Mouse (Mus musculus) MN1 (cell line): ENCODE results near the gene Rpn1.

ENCODE experiments used
- DNase-seq: peaks from one replicate; pipeline ENCODE4 v3.0.0-alpha.2; 2016; ENCODE audit warnings: low spot score

Rpn1 gene

DNA sequence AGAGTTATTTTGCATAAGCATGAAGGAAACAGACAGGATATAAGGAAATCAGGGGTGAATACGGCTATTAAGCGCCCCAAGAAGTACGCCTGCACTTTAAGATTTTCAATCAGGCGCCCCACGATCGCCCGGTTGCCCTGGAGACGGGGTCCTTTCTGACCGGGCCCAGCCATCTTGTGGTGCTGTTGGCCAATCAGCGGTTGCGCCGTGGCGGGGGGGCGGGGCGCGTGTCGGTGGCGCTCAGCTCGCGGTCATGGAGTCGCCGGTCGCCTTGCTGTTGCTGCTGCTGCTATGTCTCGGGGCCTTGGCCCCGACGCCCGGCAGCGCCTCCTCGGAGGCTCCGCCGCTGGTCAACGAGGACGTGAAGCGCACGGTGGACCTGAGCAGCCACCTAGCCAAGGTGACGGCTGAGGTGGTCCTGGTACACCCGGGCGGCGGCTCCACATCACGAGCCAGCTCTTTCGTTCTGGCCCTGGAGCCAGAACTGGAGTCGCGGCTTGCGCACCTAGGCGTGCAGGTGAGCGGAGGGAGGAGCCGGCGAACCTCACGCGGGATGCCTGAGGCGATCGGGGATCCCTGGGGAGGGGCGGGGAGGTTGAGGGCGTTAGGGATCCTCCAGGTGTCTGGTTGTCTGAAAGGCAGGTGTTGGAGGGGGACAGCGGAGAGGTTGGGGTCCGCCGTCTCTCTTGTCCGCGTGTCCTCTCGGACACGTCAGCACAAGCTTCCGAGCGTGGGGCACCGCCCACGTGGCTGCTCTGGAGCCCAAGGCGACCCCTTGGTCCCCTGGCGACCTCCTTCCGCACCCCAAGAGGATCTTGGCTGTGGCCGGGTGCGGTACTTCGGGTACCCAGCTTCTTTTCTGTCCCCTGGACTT lies at the start of gene Rpn1:
Gene Rpn1, plus strand, starts transcription at position 205 of the 874 bp plus-strand sequence.
- DNase-seq: peak; percentile 93

DNA sequence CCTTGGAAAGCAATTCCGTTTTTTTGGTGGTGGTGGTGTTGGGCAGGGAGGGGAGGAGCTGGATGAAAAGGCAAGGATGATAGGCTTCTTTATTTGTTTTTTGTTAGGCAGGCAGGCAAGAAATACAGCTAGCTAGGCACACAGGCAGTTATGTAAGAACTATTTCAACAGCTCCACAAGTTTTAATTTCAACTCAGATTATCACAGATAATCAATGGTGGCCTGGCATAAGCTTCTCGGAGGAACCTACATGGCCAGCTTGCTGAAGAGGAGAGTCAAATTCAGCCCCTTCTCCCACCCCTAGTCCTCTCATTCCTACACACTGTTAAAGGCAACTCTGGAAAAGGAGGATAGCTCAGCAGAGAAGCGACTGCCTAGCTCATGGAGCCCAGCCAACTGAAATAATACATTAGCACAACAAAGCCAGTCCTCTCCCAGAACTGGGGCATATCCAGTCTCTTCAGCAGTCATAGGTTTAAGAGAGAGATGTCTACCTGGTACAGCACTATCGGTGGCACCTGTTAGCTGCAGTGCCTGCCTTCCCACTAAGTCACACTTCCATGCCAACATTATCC lies 46.7 kb upstream of the Rpn1 start:
- no peak for DNase-seq

DNA sequence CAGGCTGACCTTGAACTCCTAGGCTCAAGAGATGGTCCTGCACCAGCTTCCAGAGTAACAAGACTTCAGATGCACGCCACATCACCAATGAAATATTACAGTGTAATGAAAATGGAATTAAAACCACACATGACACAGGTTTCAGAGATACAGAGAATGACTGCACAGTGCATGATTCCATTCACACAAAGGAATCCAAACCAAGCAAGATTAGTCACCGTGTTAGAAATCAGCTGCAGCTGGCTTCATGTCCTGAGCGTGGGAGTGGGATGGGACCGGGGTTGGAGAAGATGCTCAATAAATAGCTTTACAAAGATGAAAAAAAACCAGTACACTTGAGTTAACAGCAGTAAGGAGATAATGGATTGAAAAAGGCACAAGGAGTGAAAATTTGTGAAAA lies 44.9 kb upstream of the Rpn1 start:
- DNase-seq: no peak

DNA sequence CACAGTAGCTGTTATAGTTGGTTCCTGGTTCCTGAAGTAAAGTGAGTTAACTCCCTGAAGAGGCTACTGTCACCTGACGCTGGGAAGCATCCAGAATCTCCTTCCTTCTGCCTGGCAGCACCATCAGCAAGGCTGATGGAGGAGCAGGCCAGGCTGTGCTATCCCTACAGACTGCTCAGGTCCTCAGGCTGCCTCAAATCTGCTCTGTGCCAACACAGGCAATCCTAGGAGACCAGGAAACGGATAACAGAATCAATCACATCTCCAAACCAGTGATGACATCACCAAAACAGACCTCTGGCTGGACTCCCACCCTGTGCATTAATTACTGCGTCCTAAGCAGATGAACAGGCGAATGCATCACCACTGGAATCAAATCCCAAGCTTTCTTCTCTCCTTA lies 43.1 kb upstream of the Rpn1 start:
- DNase-seq: peak; percentile 79

DNA sequence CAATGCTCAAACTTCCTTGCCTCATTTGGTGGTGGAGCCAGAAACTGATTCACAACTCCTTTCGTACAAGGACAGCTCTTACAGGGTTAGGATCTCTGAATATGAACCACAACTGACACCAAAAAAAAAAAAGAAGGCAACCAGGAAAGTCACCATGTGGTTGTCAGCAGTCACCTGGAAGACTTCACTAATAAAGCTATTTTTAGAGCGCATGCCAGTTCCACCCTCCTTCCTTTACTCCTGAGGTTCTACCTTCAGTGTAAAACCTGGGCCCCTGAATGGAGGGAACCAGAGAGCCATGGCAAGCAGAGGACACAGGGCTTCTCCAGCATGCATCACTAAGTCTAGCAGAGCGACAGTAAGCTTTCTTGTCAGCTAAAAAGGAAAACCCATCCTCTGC lies 41.9 kb upstream of the Rpn1 start:
- DNase-seq: no peak

DNA sequence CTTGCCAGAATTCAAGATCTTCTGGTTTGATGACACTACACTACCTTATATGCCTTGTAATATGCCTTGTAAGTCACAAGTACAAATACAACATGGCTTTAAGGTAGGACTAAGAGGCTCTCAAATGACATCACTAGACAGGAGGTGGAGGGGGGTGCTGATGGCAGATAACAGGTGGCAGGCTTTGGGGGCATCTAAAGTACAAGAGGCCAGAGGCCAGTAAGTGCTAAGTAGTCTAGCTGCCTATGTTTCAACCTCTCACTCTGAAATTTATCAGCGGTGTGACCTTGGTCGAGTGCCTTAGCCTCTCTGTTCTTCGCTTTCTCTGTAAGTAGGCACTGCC lies 40.1 kb upstream of the Rpn1 start:
- DNase-seq: no peak

DNA sequence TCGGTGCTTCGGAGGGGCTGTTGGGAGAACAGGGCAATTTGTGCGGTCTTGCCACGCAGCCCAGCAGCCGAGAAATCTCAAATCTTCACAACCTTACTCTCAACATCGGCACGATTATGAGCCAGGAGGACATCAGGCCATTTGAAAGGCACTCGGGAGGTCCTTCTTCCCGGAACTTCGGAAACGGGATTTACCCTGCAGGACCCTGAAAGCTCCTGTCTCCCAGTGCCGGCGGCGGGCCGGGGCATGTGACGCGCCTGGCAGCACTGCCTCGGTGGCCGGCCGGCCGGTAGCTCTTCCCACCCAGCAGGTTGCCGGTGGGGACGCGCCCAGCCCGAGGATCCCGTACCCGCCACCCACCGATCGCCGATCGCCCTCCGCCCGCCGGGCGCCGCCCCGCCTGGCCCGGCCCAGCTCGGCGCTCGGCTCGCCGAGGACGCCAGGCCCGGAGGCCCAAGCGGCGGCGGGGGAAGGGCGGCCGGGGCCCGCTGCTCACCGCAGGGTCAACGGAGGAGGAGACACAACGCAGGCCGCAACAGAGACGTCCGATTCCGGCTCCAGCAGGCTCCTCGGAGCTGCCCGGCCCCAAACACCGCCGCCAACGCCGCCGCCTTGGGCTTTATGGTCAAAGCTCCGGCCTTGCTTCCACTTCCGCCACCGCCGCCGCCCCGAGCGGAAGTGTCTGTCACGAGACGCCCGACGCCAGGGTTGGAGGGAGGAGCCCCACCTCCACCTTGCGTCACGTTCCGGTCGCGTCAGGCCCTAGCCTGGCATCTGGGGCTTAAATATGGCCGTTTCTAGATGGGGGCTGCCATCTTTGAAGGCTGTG lies 39.5 kb upstream of the Rpn1 start, which contains the start of gene Rab7:
Gene Rab7, minus strand, starts transcription at position 694 of the 829 bp plus-strand sequence.
- peak; percentile 96 for DNase-seq

DNA sequence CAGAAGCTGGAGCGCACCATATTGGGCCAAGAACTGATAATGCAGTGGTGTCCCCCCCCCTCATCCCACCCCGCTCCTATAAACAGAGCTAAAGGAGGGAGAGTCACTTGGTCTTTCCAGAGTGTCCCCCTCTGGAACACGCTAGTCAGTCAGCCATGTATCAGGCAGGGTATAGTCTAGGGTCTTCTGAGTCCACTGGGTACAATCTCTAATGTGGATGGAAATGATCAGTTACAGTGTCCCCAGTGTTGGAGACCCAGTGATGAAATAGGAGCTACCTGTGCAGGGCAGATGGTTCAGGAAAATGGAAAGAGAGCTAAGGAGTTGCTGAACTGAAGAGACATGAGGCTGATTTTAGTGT lies 38.9 kb upstream of the Rpn1 start:
- peak; percentile 23 for DNase-seq

DNA sequence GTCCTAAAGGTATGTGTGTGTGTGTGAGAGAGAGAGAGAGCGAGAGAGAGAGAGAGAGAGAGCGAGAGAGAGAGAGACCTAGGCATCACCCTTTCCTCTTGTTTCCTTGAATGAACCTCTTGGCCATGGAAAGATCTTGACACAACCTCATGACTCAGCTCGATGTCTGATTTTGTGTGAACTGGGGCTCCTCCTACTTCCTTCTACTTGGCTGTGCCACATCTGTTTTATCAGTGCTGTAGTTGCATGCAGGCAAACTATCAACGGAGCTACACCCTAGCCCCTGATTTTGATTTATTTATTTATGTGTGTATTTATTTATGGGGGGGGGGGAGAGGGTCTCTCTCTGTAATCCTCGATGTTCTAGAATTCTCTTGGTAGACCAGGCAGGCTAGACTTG lies 36.4 kb upstream of the Rpn1 start:
- DNase-seq: no peak

DNA sequence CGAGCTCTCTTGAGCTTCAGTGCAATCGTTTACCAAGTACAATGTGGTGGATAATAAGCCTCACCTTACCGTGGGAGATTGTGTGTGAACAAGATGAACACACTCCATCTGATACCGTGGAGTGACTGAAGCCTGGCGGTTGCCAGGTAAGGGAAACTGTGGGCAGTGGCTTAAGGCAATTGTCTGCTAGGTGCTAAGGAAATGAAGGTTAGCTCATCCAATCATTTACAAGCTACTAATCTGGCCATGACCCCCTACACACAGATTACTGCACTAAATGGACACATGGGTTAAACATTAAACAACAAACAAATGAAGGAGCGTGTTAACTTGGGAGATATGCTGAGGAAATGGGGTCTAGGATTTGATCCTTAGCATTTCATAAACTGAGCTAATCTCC lies 35.3 kb upstream of the Rpn1 start:
- DNase-seq: no peak

DNA sequence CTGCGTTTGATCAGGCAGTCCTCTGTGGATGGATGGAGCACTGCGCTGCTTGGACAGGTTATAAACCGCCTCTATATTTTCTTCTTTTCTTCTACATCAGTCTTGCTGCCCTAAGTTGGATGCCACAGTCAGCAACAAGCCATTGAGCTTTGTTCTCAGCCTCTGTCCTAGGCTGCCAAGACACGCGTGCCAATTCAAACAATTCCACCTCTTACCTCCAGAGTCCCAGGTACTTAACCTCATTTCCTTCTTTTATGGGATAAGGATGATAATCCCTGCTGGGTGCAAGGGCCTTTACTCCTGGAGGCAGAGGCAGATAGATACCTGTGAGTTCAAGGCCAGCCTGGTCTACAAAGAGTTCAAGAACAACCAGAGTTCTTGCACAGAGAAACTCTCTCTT lies 33.1 kb upstream of the Rpn1 start:
- DNase-seq: no peak

DNA sequence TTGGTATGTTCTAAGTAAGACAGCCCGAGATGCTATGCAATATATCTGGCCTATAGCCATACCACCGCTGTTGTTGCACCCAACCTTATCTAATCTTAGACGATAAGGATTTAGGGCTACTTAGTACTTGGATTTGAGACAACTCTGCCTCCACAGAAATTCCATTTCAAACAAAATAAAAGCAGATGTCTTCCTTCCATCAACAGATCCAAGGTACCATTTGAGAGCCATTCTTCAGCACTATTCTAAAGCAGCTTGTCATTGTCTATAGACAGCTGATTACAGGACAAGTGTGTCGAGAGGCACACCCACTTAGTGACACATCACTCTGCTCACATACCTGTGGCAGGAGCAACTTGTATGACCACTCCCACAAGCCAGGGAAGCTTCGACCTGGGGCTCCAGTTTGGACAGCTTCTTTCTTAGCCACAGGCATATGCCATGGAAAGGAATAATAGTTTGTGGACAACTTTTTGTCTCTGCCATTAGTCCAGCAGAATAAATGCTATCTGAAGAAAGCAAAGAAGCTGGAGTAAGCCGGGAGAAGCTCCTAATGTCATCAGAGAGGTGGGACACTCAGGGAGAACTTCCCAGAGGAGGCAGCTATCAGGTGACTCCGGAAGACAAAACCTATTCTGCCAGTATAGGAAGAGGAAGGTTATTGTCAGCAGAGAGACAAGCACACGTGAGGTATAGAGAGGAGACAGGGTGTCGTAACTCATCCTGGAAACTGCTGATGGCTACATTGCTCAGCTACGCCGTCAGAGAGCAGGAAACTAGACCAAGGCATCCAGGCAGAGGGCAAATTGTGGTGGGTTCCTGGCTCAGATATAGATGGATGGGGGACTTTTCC lies 30.8 kb upstream of the Rpn1 start:
- no peak for DNase-seq

DNA sequence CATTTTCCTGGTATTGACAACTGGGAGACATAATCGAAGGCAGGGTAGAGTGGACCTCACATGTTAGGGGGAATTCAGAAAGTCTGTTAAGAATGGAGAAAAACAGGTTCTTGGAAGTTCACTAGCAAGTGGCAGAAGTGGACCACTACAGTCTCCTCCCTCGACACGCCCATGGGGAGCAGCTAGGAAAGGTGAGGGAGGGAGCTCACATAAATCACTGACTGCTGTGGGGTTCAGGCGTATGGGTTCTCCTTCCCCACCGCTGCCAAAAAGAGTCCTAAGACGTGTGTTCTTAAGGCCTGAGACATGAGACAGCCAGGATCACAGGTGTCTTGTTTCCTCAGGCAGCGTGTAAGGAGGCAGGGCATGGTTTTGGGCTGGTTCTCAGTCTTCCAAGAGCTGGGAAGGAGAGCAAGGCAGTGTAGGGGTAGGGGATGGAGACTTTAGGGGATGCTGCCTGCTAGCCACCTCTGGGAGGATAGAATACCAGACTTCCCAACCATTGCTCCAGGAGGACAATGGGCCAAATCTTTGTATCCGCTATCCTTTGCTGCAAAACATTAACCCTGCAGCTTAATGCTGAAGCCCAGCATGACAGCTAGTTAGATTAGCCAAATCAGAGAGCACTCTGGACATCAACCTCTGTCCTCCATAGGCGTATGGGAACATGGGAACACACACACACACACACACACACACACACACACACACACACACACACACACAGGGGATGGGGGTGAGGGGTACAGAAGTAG lies 30.0 kb upstream of the Rpn1 start:
- DNase-seq: no peak

DNA sequence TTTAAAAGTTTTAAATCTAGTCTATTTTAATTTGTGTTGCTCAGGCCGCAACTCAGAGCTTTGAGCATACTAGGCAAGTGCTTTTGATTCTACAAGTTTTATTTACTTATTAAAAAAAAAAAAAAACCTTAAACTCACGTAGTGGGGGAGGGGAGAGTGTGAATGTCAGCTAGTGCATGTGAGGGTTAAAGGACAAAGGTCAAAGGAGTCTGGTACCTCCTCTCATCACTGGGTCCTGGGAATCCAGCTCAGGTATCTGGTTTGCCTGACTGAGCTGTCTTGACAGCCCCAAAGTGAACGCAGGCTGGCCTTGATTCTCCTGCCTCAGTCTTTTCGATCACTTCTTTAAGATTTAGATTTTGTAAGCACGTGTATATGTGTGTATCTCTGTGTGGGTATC lies 28.6 kb upstream of the Rpn1 start:
- no peak for DNase-seq

DNA sequence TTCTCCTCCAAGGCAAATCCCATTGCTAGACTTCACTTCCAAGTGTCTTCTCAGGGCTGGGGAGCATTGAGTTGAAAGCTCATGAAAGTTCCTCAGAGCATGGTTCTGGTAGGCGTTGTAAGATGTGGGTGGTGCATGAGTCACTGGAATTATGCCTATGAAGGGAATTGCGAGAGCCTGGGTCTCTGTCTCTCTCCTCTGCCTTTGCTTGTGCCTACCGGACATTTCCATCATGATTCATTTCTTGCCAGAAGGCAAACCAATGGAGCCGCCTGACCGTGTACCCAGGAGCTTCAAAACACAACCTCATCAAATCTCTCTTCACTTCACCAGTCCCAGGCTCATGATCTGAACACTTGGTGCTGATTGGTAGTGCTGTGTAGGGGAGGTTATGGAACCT lies 27.4 kb upstream of the Rpn1 start:
- no peak for DNase-seq

DNA sequence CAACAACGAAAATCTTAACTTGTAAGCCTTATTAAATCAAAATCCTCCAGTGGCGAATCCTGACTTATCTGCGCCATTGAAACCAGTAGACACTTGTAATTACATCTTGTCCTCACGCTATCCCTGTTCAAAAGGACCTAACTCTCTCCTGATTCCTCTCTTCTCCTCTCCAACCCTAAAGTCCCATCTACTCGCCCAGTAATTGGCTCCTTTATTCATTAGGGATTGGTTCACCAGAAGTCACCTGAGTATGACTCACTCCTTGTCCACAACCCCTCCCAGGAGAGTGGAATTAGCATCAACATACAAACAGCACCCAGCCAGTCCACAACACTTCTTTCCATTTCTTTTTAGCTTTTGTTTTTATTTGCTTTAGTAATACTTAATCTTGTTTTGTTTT lies 24.4 kb upstream of the Rpn1 start:
- no peak for DNase-seq

DNA sequence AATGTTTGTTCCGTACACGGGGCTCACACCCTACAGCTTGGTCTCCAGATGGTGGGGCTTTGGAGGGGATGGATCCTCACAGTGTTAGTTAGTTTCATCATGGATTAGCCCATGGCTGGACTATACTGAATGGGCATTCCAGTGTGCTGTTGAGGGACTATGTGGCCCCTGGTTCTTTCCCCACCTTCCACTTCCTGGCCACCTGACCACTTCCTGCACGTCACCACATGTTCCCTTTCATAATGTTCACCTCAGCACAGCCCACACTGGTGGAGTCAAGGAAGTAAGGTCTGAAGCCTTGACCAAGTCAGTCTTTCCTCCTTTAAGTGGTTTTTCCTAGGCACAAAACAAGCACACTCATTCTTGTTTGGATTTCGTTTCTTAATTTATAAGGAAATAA lies 23.7 kb upstream of the Rpn1 start:
- no peak for DNase-seq

DNA sequence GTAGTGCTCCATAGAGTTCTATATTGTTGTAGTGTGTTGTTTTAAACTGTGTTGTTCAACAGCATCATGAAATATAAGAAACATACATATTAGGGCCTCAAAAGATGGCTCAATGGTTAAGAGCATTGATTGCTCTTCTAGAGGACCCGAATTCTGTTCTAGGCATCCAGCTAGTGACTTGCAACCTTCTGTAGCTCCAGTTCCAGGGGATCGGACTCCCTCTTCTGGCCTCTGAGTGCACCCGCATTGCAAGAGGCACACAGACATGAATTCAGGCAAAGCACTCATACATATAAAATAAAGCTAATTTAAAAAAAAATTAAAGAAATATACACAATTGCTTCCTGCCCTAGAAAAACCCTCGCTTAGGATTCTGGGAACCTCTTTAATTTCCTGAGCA lies 22.9 kb upstream of the Rpn1 start:
- no peak for DNase-seq

DNA sequence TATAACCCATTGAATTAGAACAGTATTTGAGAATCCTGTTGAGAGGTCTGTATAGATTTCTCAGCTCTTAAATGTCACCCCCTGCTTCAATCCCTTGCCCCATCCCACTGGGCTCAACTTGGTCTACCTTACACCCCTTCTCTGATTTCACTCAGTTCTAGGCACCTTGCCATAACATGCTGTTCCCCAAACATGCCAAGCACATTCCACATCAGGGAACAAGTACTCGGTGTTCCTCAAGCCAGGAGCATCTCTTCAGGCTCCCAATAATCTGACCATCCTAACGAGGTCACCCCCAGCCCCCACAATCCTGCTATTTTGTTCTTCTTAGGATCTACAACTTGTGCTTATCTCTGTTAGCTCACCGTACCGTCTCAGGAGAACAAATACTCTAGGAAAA lies 21.9 kb upstream of the Rpn1 start:
- no peak for DNase-seq

DNA sequence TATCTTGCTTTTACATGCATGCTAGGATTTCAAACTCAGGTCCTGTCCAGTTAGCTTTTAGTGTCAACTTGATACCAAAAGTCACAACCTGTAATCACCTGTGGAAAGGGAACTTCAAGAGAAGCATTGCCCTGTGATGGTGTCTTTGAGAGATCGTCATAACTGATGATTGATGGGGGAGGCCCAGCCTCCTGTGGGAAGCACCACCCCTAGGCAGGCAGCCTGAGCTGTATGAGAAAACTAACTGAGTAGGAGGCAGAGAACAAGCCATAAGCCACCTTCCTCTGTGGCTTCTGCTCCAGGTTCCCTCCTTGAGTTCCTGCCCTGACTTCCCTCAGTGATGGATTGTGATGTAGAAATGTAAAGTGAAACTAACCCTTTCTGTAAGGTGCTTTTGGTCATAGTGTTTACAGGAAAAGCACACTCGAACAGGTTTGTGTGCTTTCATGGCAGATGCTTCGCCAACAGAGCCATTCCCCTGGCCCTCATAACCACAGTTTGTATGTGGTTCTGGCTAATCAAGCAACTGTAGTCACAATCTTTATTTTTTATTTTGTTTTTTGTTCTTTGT lies 20.1 kb upstream of the Rpn1 start:
- DNase-seq: no peak

DNA sequence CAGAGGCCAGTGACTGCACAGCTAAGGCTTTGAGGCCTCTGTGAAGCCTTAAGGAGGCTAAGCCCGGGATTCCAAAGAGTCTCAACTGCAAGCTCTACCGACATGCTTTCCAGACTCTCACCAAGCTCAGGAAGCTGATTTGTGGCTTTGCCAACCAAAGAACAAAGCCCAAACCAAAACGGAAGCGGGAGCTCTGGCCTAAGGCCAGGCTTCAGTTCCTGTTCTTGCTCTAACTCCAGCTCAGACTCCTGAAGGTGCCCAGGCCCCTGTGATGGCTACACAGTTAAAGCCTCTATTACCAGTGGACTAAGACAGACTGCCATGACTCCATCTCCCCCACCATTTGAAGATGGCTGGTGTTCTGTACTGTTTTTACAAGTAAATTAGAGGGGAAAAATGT lies 19.2 kb upstream of the Rpn1 start:
- DNase-seq: peak; percentile 32
